Mouse (Mus musculus) myocyte (in vitro differentiated cells): ENCODE results near the gene Dnajb9.

Experiments
- CEBPB ChIP-seq: IDR thresholded peaks from 2 replicates; pipeline ENCODE4 v1.6.1; 2011; ENCODE audit warnings: mild to moderate bottlenecking, moderate library complexity; ENCODE audit not compliant: poor library complexity, insufficient read depth, severe bottlenecking
- E2F4 ChIP-seq: IDR thresholded peaks from one replicate; pipeline ENCODE4 v1.6.1; 2011; ENCODE audit warnings: mild to moderate bottlenecking, control low read depth, moderate library complexity; ENCODE audit not compliant: insufficient read depth
- MAX ChIP-seq: IDR thresholded peaks from one replicate; pipeline ENCODE4 v1.6.1; 2011; ENCODE audit warnings: low read depth, mild to moderate bottlenecking, control low read depth
- MYOD1 ChIP-seq, 3 experiments: IDR thresholded peaks; one replicate each; pipeline ENCODE4 v1.6.1; 2011; ENCODE audit warnings: control low read depth in 2 of 3, low read depth in 2 of 3, mild to moderate bottlenecking in 2 of 3, moderate library complexity in 1 of 3; ENCODE audit not compliant: insufficient read length in 2 of 3, control insufficient read depth in 1 of 3
- MYOG ChIP-seq, 3 experiments: IDR thresholded peaks; one replicate each; pipeline ENCODE4 v1.6.1; 2011; ENCODE audit warnings: control low read depth in 2 of 3, low read depth in 2 of 3, mild to moderate bottlenecking in 2 of 3; ENCODE audit not compliant: insufficient read length in 2 of 3, control insufficient read depth in 1 of 3, insufficient read depth in 1 of 3
- POLR2A ChIP-seq: IDR thresholded peaks from one replicate; pipeline ENCODE4 v1.6.1; 2011; ENCODE audit warnings: low read depth, mild to moderate bottlenecking, control low read depth, moderate library complexity; ENCODE audit not compliant: insufficient read length
- POLR2AphosphoS2 ChIP-seq: IDR thresholded peaks from one replicate; pipeline ENCODE4 v1.6.1; 2011; ENCODE audit warnings: low read depth, control low read depth; ENCODE audit not compliant: insufficient read length
- REST ChIP-seq: IDR thresholded peaks from one replicate; pipeline ENCODE4 v1.6.1; 2011; ENCODE audit warnings: mild to moderate bottlenecking, control low read depth, moderate library complexity; ENCODE audit not compliant: insufficient read depth, insufficient read length
- SRF ChIP-seq: IDR thresholded peaks from one replicate; pipeline ENCODE4 v1.6.1; 2011; ENCODE audit warnings: low read depth; ENCODE audit not compliant: control insufficient read depth, insufficient read length
- TCF12 ChIP-seq: IDR thresholded peaks from one replicate; pipeline ENCODE4 v1.6.1; 2011; ENCODE audit warnings: mild to moderate bottlenecking, control low read depth; ENCODE audit not compliant: poor library complexity, insufficient read depth, severe bottlenecking
- TCF3 ChIP-seq: IDR thresholded peaks from one replicate; pipeline ENCODE4 v1.6.1; 2011; ENCODE audit warnings: low read depth, control low read depth; ENCODE audit not compliant: insufficient read length
- USF1 ChIP-seq: IDR thresholded peaks from one replicate; pipeline ENCODE4 v1.6.1; 2011; ENCODE audit warnings: low read depth, mild to moderate bottlenecking, control low read depth, moderate library complexity

- TF ChIP-seq POLR2A (no peak), USF1 (no peak), TCF12 (no peak), MAX (no peak), MYOD1 (IDR thresholded peaks at IDR 0.05; ENCODE audit: control insufficient read depth in 1 of 3, insufficient read length in 2 of 3, low read depth in 2 of 3) (no peak), TCF3 (no peak), MYOG (IDR thresholded peaks at IDR 0.05; ENCODE audit: control insufficient read depth in 1 of 3, insufficient read depth in 1 of 3, insufficient read length in 2 of 3, low read depth in 2 of 3) (no peak), REST (no peak), CEBPB (no peak), POLR2AphosphoS2 (no peak), E2F4 (no peak), SRF (no peak)
Measured at GRCm38 (mm10) chr12:44223044-44223443, 12.9 kb upstream of the Dnajb9 start.
